Mouse (Mus musculus) embryo, embryonic 11.5 days (tissue): Measurements from ENCODE around the gene Ddx31.

Experiments
- DNase-seq: peaks from one replicate; pipeline ENCODE4 v3.0.0-alpha.2; 2012; ENCODE audit warnings: low read depth, low spot score

The Ddx31 gene

GRCm38 (mm10) chr2:28863857-28864256 lies 23.7 kb downstream of the Ddx31 start:
- DNase-seq: no peak

DNA sequence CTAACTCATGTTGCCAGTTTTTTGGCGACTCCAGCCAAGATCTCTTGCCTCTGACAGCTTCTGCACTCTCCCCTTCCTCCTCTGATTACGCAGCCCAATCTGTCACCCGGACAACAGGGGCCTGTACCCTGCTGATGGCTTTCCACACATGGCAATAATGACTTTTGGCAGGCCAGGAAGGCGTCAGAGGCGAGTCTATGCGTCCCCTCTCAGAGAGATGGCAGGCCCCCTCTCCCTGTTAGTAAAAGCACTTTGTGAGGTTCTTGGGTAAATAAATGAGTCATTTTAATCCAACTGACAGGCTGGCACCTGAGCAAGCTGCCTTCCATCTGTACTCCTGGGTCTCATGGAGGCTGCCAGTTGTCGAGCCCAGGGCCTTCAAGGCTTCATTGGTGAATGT lies 27.3 kb downstream of the Ddx31 start:
- no peak for DNase-seq

- no peak for DNase-seq
Observed at GRCm38 (mm10) chr2:28875554-28875953, 35.3 kb downstream of the Ddx31 start.

- DNase-seq: no peak
Observed at GRCm38 (mm10) chr2:28881275-28881674, 41.1 kb downstream of the Ddx31 start.

DNA sequence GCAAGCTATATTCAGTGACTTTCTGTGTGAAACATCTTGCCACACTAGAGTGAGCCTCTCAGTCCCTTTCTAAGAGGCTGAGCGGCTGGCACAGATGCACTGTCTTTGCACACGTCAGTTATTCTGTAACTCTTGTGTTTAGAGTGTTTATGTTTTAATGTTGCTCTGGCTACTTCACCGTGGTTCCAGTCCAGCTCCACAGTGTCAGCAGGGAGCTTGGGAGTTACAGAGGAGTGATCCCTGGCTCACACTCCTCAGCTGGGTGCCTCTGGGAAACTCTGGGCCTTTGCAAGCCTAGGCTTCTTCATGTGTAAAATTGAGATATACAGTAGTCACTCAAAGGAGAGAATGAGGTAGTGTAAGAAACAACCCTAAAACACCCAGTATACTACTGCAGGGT lies 41.8 kb downstream of the Ddx31 start:
- DNase-seq: no peak

DNA sequence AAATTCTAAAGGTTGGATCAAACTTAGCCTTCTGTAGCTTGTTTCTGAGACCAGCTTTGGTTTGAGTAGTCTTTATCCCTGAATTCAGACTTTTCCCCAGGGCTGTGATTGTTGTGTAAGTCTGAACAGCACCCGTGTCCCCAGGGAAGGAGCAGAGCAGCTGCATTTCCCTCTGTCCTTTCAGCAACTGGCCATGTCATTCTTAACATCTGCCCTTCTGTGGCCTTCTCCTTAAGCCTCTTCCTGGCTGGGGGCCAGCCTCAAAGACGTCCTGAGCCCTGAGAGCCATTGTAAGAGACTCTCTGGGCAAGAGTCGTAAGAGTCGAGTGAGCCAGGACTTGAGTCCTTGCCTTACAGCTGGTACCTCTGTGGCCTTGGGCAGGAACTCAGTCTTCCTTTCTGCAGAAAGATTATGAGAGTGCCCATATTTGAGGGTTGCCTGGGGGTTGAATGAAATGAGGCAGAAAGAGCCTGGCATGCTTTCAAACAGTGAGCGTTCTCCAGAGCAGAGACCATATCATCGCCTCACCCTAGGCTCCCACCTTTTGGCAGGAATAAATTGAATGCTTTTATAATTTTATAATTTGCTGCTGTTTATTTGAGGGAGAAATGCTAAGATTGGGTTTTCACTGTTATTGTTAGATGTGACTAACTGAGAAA lies 42.8 kb downstream of the Ddx31 start:
- DNase-seq: no peak

DNA sequence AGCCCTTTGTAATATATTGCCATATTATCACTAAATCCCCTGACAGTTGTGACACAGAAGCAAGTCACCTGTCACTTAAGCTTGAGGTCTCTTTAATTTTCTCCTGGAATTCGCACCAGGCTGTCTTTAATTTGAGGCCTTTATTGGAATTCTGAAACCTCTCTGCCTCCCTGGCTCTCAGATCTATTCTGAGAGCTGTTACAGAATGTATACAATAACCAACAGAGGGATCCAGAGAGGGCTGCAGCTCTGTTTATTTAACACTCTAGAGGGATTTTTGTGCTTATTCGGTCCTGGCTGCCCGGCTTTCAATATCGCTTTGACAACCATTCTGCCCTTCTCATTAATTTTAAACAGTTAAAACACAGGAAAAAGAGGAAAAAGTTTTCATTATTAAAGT lies 44.7 kb downstream of the Ddx31 start:
- no peak for DNase-seq

GRCm38 (mm10) chr2:28892796-28893195 lies 52.6 kb downstream of the Ddx31 start:
- DNase-seq: no peak

DNA sequence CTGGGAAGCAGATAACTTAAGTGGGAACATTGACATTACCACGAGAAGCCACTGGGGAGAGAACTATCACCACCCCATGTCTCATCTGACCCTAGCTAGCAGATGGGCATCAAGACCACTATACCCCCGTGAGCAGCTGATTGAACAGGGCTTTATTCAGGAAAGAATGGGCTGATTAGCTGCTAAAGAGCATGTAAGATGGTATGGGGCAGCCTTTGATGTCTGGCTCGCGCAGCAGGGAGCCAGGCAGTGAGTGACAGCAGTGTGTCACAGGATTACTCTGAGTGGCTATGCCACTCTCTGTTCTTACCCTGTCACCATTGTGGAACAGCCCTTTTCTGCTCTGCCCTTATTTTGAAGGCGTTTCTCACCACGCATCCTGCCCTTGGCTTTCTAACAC lies 53.3 kb downstream of the Ddx31 start:
- no peak for DNase-seq

DNA sequence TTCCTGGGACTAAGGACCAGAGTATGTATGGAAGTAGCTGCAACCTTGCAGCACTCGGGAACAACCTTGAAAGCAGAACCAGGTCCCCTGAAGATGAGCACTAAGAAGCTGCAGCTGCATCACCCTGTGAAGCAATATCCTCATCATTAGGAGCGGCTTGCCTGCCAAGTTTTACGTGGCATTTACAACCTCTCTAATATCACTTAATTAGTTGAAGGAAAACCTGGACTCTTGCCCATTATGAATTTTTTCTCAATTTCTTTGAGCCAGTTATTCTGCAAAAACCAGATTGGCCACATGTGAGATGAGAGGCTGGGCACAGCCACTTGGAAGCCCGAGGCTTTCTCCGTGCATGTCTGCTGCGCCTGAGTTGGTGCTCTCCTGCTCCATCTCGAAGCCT lies 55.7 kb downstream of the Ddx31 start:
- DNase-seq: no peak

DNA sequence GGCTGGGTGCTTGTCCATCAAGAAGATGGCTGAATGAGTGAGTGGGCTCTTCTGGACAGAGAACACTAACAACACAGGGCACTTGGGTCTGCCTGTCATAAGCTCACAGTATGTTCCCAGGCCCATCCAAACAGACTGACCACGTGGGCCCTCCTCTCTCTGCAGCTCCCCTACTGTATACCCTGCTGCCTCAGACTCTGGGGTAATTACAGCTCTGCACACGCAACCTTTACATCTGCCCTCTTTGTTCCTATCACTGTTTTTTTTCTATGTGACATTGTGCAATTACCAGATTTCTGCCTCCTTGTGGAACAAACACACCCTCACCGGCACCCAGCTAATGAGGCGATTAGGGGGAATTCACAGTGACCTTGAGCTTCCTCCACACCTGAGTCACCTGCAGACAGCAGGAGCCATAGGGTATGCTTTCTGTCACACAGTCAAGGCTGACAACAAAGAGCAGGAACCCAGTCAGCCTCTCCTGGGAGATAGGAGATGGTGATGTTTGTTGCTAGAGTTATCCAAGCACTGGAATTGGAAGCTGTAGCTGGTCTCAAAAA lies 57.2 kb downstream of the Ddx31 start:
- no peak for DNase-seq

DNA sequence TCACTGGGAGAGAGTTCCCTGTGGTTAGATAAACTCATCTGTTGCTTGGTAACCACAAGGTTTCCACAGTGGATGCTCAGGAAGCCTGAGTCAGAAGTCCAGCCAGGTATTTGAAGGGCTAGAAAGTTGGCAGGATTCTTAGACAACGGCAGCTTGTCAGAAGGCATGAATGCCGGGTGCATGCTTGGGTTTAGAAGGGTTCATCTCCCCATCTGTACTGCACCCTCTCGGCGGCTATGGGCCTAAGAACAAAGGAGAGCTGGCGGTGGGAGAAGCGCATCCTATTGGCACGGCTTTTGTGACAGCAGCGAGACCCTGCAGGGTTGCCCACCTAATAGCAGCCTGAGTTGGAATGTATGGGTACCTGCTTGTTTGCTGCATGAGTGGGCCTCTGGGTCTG lies 62.1 kb downstream of the Ddx31 start:
- DNase-seq: no peak

GRCm38 (mm10) chr2:28903871-28904270 lies 63.7 kb downstream of the Ddx31 start:
- DNase-seq: no peak

- DNase-seq: no peak
Observed at GRCm38 (mm10) chr2:28904786-28905185, 64.6 kb downstream of the Ddx31 start.

- no peak for DNase-seq
Observed at GRCm38 (mm10) chr2:28905561-28905960, 65.4 kb downstream of the Ddx31 start.

DNA sequence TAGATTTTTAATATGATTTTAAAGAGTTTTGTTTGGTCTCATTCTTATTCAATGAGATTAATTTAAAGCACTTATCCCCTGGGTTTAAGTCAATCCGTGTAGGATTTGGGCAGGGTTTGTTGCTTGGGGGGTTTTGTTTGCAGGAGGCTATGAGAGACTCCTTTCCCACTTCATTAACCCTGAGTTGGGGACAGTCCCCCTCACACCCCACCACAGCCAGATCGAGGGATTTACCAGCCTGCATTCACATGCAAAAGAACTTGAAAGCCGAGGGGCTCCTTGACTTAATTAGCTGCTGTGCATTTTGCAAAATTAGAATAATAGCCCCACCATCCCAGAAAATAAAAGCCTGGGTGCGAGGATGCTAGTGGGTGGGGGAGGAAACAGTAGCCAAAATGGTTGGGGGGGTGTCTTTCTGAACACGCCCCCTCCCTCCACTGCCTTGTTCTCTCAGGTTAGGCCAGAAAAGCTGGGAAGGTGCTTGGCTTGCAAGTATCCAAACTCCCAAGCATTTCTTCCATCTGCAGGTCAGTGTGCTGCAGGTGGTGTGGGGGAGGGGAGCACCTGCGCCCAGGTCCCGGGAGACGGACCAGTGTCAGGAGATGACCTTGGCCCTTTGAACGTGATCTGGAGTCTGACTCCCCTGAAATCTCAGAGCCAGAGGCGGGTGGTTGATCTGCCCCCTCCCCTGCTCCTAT lies 67.6 kb downstream of the Ddx31 start:
- DNase-seq: no peak

DNA sequence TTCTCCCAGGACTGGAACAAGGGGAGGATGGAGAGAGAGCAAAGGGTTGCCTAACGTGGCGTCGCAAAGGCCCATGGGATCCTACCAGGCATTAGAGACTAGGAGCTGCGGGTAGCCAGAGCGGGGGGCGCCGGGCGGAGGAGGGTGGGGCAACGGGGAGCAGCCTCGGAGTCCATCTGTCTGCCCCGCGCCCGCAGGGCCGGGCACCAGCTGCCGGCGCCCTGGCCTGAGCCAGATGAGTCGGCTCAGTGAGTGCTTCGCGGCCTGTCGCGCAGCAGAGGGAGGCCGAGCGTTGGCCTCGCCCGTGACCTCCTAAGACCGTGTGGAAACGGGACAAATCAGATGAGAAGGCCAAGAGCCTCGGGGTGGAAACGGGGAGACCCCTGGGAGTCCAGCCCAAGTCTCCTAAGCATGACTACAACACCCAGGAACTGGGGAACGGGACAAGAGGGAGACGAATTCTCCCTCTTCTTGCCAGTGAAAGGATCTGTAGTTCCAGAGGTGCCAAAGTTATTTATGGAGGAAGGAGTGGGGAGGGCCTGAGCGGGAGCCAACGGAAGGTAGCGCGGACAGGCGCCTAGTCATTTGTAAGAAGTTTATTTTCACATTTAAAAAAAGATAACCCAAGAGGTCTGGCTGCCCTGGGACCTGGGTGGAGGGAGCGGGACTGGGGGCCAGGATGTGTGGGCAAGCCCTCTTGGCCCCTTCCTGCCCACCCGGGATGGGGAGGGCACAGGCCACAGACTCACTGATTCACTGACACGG lies 68.4 kb downstream of the Ddx31 start:
- DNase-seq: no peak

- DNase-seq: no peak
Observed at GRCm38 (mm10) chr2:28909186-28909817, 69.1 kb downstream of the Ddx31 start.

DNA sequence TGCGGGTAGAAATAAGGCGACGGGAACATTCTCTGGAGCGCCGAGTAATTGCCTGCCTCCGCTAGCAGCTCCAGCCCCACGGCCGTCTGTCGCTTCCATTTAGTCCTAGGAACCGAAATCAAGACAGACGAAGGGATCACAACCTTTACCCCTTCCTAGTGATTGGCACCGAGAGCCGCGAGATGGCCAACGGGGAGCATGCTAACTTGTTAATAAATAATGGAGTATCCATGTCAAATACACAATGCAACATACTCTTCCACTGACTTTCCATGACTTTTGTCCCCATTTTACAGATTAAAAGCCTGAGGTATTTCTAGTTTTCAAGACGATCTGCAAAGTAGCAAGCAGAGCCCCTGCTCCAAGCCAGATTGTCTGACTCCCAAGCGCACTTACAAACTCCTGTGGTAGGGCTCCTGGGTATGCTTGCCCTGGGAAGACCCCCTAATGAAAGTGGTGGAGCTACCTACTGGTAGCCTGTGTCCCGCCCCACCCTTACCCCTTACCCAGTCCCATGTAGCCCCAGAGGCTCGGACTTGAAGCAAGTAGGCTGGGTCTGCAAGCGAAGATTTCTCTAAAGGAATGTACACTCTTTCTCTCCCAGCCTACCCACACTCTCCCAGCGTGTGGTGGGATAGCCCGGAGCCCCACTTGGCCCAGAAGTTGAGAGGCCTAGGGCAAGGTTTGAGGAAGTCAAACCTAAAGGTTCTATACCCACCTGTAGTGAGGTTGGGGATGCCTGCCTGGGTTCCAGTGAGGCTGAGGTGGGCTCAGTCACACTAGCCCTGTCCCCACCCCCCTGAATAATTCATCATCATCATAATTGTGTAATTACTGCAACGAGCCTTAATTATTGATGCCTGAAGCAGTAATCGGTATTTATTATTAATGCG lies 69.9 kb downstream of the Ddx31 start:
- no peak for DNase-seq

GRCm38 (mm10) chr2:28910877-28911276 lies 70.7 kb downstream of the Ddx31 start:
- no peak for DNase-seq
